Mouse (Mus musculus) heart, embryonic 11.5 days (tissue): ENCODE measurements at regions not wholly inside any gene's neighbourhood (a gene's known extent, or its start where the extent isn't known, plus 50 kb on each side); places are given as distances from the start of the nearest gene placed in this dataset.

Experiments used
- ATAC-seq: fragments of 200-750 bp; cut with Nextera tagmentation; replicated peaks from 2 replicates; pipeline ENCODE4 v1.8.0; 2017; ENCODE audit warnings: moderate library complexity; ENCODE audit not compliant: insufficient number of reproducible peaks, low FRiP score, low TSS enrichment
- H3K27ac ChIP-seq: fragments of 300-500 bp; sonication (generic); 2 replicates; pipeline ENCODE4 v1.5.1; 2014; ENCODE audit warnings: mild to moderate bottlenecking, low read depth, low read length
- H3K27me3 ChIP-seq: fragments of 300-500 bp; sonication (generic); 2 replicates; pipeline ENCODE4 v1.6.1; 2014; ENCODE audit warnings: mild to moderate bottlenecking, low read length, mixed read lengths; ENCODE audit not compliant: control insufficient read depth, insufficient read depth
- H3K36me3 ChIP-seq: fragments of 300-500 bp; sonication (generic); 2 replicates; pipeline ENCODE4 v1.6.1; 2014; ENCODE audit warnings: mild to moderate bottlenecking, low read length, moderate library complexity, mixed read lengths; ENCODE audit not compliant: control insufficient read depth, insufficient read depth
- H3K4me1 ChIP-seq: fragments of 300-500 bp; sonication (generic); 2 replicates; pipeline ENCODE4 v1.6.1; 2014; ENCODE audit warnings: low read length; ENCODE audit not compliant: control insufficient read depth, insufficient read depth
- H3K4me2 ChIP-seq: fragments of 300-500 bp; sonication (generic); 2 replicates; pipeline ENCODE4 v1.6.1; 2014; ENCODE audit warnings: mild to moderate bottlenecking, moderate library complexity
- H3K4me3 ChIP-seq: fragments of 300-500 bp; sonication (generic); 2 replicates; pipeline ENCODE4 v1.5.1; 2014; ENCODE audit warnings: low read depth, low read length
- H3K9ac ChIP-seq: fragments of 300-500 bp; sonication (generic); 2 replicates; pipeline ENCODE4 v1.6.1; 2014; ENCODE audit warnings: mild to moderate bottlenecking, low read depth, low read length, moderate library complexity
- H3K9me3 ChIP-seq: fragments of 300-500 bp; sonication (generic); replicated peaks from 2 replicates; pipeline ENCODE4 v1.6.1; 2016; ENCODE audit warnings: low read length; ENCODE audit not compliant: control insufficient read depth
- WGBS: fragments of 180-500 bp; shearing (Covaris S2); extraction: QIAGEN DNeasy Blood & Tissue Kit; methylation state at CpG from one replicate; pipeline ENCODE4 v1.1.7; 2014; ENCODE audit not compliant: insufficient replicate concordance; 5-methylcytosine and 5-hydroxymethylcytosine counted together

GRCm38 (mm10) chr3:21292774-21293173 lies 783.7 kb upstream of the Tbl1xr1 start:
- H3K9ac ChIP-seq = no peak overlapping the region
- no peak for ATAC-seq
- no peaks in the 10 kb centered on the region for H3K36me3 ChIP-seq
- H3K4me3 ChIP-seq = no peak overlapping the region
- no peaks in the 10 kb centered on the region for H3K27me3 ChIP-seq
- 80% methylated on average over 1 of the region's 1 CpGs for WGBS
- no peak overlapping the region for H3K4me2 ChIP-seq
- no peaks in the 10 kb centered on the region for H3K4me1 ChIP-seq
- no peak overlapping the region for H3K27ac ChIP-seq
- no peaks in the 10 kb centered on the region for H3K9me3 ChIP-seq

DNA sequence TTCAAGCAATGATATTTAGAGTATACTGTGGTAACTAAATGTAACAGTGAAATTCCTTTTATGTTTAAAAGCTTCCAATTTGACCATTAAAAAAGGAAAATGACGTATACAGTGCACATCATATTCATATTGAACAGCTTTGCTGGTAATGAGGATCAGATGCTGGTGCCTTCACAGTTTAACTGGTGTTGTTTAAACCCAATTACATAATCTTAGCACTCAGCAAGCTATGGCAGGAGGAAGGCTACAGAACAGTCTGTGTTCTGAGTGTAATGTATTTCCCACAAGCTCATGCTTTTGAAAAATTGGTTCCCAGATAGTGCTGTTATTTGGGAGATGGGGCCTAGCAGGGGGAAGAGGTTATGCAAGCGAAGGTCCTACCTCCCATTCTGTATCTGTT lies 783.1 kb upstream of the Tbl1xr1 start:
- Histone ChIP-seq H3K27me3 (no peaks in the 10 kb centered on the region), H3K9ac (no peak overlapping the region), H3K9me3 (no peaks in the 10 kb centered on the region), H3K36me3 (no peaks in the 10 kb centered on the region), H3K4me3 (no peak overlapping the region), H3K4me2 (no peak overlapping the region), H3K4me1 (no peaks in the 10 kb centered on the region), H3K27ac (no peak overlapping the region)
- 59% methylated on average over 2 of the region's 2 CpGs for WGBS
- no peak for ATAC-seq

GRCm38 (mm10) chr3:21294776-21295175 lies 781.7 kb upstream of the Tbl1xr1 start:
- no peak overlapping the region for H3K9ac ChIP-seq
- 85% methylated on average over 3 of the region's 3 CpGs for WGBS
- no peak for ATAC-seq
- no peaks in the 10 kb centered on the region for H3K4me1 ChIP-seq
- no peak overlapping the region for H3K27ac ChIP-seq
- H3K4me2 ChIP-seq = no peak overlapping the region
- no peak overlapping the region for H3K4me3 ChIP-seq
- no peaks in the 10 kb centered on the region for H3K9me3 ChIP-seq
- H3K36me3 ChIP-seq = no peaks in the 10 kb centered on the region
- H3K27me3 ChIP-seq = no peaks in the 10 kb centered on the region

- Histone ChIP-seq H3K9ac (no peak overlapping the region), H3K27ac (no peak overlapping the region), H3K27me3 (no peaks in the 10 kb centered on the region), H3K4me2 (no peak overlapping the region), H3K9me3 (no peaks in the 10 kb centered on the region), H3K4me1 (no peaks in the 10 kb centered on the region), H3K4me3 (no peak overlapping the region), H3K36me3 (no peaks in the 10 kb centered on the region)
- WGBS = 55% methylated on average over 1 of the region's 1 CpGs
- ATAC-seq = no peak
Measured at GRCm38 (mm10) chr3:21296581-21297110, 779.8 kb upstream of the Tbl1xr1 start.

- Histone ChIP-seq H3K9me3 (no peaks in the 10 kb centered on the region), H3K4me1 (no peaks in the 10 kb centered on the region), H3K27me3 (no peaks in the 10 kb centered on the region), H3K9ac (no peak overlapping the region), H3K27ac (no peak overlapping the region), H3K36me3 (no peaks in the 10 kb centered on the region), H3K4me3 (no peak overlapping the region), H3K4me2 (no peak overlapping the region)
- ATAC-seq = no peak
- WGBS = 50% methylated on average over 4 of the region's 4 CpGs
Measured at GRCm38 (mm10) chr3:21325329-21325896, 751.0 kb upstream of the Tbl1xr1 start.

GRCm38 (mm10) chr3:21341916-21342315 lies 734.5 kb upstream of the Tbl1xr1 start:
- H3K9me3 ChIP-seq = no peaks in the 10 kb centered on the region
- no peak overlapping the region for H3K27ac ChIP-seq
- ATAC-seq = no peak
- no peaks in the 10 kb centered on the region for H3K4me1 ChIP-seq
- no peak overlapping the region for H3K9ac ChIP-seq
- H3K27me3 ChIP-seq = no peaks in the 10 kb centered on the region
- H3K4me3 ChIP-seq = no peak overlapping the region
- no peaks in the 10 kb centered on the region for H3K36me3 ChIP-seq
- H3K4me2 ChIP-seq = no peak overlapping the region

DNA sequence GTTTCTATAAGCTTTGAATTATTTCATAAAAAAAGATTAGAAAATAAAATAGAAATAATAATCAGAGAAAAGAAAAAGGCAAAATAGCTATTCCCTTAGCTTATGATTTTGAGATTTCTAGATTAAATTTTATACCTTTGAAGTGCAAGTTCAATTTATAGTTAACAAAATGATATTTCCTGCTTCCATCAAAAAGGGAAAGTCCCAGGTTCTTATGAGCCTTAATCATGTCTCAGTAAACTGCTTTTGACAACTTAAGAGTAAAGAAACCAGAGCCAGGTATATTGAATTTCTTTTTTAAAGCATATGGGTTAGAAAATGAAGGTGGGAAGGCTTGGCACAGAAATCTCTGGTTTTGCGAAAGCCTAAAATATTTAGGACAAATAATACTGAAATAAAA lies 733.4 kb upstream of the Tbl1xr1 start:
- no peaks in the 10 kb centered on the region for H3K36me3 ChIP-seq
- no peak overlapping the region for H3K9ac ChIP-seq
- no peak overlapping the region for H3K27ac ChIP-seq
- ATAC-seq = no peak
- H3K4me1 ChIP-seq = no peaks in the 10 kb centered on the region
- no peak overlapping the region for H3K4me2 ChIP-seq
- H3K4me3 ChIP-seq = no peak overlapping the region
- no peaks in the 10 kb centered on the region for H3K9me3 ChIP-seq
- no peaks in the 10 kb centered on the region for H3K27me3 ChIP-seq
- 89% methylated on average over 1 of the region's 1 CpGs for WGBS

DNA sequence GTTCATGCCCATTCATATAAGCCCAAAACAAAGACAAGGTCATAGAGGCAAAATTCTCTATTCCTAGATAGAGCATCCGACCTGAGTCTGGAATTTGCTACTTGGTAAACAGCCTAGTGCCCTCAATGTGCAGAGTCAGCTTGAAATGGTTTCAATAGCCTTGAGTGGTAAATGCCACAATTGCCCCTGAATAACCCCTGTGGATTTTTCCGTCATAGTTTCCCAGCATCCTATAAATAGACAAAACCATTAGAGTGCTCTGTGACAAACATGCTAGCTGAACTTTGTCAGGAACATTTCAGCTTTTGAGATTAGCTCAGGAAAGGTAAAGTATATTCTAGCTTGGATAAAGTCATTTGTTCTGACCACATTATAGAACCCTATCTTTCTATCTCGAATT lies 727.0 kb upstream of the Tbl1xr1 start:
- ATAC-seq = no peak
- Histone ChIP-seq H3K4me2 (no peak overlapping the region), H3K27me3 (no peaks in the 10 kb centered on the region), H3K27ac (no peak overlapping the region), H3K4me3 (no peak overlapping the region), H3K36me3 (no peaks in the 10 kb centered on the region), H3K4me1 (no peaks in the 10 kb centered on the region), H3K9me3 (no peaks in the 10 kb centered on the region), H3K9ac (no peak overlapping the region)
- 64% methylated on average over 3 of the region's 3 CpGs for WGBS

DNA sequence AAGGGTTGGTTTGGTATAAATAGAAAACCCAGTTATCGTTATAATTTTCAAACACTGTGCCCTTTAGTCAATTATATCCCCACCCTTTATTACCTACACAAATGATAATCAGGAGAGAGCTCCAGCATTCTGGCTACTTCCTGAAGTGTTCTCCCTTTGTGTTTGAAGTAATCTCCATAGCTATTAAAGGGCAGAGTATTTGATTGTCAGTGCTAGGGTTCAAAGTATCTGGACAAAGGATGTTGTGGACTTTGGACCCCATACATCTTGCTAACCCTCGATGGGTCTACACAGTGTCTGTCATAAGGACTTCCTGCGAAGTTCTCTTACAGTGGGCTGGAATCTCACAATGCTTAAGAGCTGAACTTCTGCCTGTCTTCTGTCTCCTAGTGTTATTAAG lies 720.3 kb upstream of the Tbl1xr1 start:
- H3K9me3 ChIP-seq = no peaks in the 10 kb centered on the region
- no peak overlapping the region for H3K9ac ChIP-seq
- no peak overlapping the region for H3K4me2 ChIP-seq
- H3K27ac ChIP-seq = no peak overlapping the region
- ATAC-seq = no peak
- H3K4me1 ChIP-seq = no peaks in the 10 kb centered on the region
- no peaks in the 10 kb centered on the region for H3K36me3 ChIP-seq
- WGBS = 69% methylated on average over 3 of the region's 3 CpGs
- H3K27me3 ChIP-seq = no peaks in the 10 kb centered on the region
- no peak overlapping the region for H3K4me3 ChIP-seq
